Mouse (Mus musculus) right cerebral cortex, postnatal 25 days (tissue): ENCODE data around the gene Ran.

Source experiments
- DNase-seq: peaks from one replicate; pipeline ENCODE4 v3.0.0; 2022

The Ran gene

DNA sequence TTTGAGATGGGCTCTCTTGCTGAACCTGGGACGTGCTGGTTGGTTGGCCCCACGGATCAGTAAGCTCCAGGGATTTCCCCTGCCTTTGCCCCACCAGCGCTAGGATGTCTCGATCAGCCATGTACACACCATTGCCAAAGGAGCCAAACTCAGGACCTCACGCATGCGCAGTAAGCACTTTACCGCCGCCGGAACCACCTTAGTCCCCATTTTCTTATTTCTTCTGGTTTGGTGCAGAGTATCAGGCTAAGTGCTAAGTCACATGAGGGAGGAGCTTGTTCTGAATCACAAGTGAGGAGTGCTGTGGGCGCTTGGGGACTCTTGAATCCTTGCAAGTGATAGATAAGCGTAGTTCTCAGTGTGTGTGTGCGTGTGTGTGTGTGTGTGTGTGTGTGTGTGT is 45.4 kb downstream of the Ran start:
- no peak for DNase-seq

DNA sequence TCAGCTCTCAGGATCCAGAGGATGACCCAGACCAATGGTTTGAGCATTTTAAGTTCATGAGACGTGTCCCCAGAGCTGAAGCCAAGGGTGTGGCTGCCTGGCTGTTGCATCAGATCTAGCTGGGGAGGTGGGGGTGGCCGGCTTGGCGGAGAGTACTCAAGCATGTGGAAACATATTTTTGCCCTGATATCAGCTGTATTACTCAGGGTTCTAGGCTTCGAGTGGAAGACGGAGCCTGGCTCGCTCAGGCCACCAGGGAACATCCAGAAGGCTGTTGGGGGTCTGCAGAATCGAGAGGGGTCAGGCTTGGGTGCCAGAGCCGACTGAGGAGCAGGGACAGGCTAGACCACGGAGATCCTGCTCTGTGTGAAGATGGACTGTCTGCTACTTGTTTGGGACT is 46.1 kb downstream of the Ran start:
- DNase-seq, result no peak

DNA sequence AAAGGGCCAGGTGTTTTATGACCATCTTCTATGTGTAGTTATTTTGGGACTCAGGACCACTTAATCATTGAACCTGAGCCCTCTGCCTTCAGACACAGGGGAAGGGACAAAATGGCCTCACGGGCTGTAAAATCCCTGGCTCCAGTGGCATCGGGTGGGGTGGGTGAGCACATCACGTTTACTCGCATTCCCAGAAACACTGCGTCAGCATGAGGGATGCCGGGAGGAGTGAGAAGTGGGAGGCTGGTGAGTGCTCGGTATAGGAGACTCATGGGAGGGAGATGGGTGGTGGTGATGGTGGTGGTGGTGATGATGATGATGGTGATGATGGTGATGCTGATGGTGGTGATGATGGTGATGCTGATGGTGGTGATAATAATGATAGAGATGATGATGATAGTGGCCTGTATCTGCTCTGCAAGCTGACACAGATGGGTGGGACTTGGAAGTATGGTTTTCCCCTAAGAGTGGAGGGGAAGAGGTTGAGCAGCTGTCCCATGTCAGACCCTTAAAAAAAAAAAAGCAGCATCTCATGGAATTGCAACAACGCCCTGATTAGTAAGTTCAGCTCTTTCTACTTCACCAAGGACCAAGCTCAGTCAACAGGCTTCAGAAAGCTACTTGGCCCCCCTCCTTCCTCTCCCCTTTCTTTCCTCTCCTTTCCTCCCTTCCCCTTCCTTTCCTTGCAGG is 46.8 kb downstream of the Ran start:
- no peak for DNase-seq

DNA sequence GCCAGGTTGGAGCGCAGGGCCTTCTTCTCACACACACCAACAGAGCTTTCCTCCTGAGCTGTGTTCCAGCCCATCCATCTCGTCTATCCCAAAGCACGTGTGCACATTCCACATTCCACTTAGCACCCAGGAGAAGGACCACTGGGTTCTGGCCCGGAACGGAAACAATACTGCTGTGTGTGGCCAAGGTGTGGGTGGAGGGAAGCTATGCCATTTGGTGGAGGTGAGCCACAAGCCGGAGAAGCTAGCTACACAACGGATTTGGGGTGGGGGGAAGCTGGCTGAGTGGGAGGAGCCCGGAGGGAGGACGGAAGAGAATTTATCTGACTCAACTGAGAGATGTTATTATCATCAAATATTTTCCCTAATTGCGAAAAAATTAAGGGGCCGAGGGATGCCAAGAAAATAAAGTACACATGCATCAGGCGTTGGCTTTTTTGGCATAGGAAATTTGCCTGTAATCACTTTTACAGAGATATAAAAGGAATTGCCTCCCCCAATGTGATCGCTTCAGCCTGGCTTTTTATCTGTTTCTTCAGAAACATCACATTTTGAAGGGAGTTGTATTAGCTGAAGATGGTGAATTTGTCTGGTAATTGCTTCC is 47.5 kb downstream of the Ran start:
- DNase-seq, result peak; percentile 36

DNA sequence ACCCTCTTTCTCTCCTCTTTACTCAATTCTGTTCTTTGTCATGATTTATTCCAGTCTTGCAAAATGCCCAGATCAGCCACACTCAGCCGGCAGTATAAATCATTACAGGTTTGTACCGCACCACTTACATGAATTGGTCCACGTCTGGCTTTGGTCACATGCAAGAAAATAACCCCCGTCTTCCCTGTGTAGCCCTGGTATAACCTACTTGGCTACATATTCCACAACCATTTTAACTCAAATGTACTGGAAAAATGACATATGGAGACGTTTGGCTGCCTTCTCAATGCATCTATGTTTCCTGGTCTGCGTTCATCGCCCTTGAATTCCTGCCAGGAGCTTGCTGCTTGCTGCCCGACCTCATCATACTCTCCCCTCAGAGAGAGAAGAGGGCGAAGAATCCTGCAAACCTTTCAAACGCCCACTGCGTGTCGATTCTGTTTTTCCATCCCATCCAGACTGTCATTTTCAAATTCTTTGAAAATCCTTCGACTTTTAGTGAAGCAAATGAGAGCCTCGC is 52.0 kb downstream of the Ran start:
- no peak for DNase-seq

DNA sequence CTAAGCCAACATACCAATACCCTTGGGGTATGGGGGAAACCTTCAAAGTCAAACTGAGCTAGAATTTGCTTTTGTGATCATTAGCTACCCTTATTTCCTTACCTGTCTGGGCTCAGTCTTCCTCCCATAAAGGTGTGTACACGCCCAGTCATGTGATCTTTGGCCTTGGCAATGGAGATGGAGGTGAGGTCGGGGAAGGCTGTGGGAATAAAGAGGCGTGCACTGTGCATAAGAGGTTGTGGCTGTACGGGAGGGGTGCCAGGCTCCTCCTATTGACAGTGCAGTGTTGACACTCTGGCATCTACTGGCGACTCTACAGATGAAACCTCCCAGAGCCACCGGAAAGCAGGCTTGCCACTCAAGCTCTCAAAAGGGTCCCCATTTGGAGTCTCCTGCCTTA is 53.5 kb downstream of the Ran start:
- no peak for DNase-seq
